Mouse (Mus musculus) small intestine, adult 2 months (tissue): Measurements from ENCODE around the gene Kdm4b. TPM values are rescaled to one million over a fixed set of nuclear protein-coding genes. Genes with fewer than 3 reads are reported as not detected.
A peak's percentile ranks its signal among the peaks of the same experiment; 100 is the strongest.

Experiments
- H3K27ac ChIP-seq: fragments of 200-500 bp; 2 replicates; pipeline ENCODE4 v1.5.1; 2012; ENCODE audit warnings: low read depth, low read length, control low read depth, inconsistent platforms; ENCODE audit not compliant: insufficient read depth
- H3K27me3 ChIP-seq: fragments of 200-500 bp; 2 replicates; pipeline ENCODE4 v1.6.1; 2012; ENCODE audit warnings: mild to moderate bottlenecking, moderate library complexity, low read length, inconsistent platforms; ENCODE audit not compliant: control insufficient read depth, insufficient read depth
- H3K36me3 ChIP-seq: fragments of 200-500 bp; 2 replicates; pipeline ENCODE4 v1.6.1; 2012; ENCODE audit warnings: mild to moderate bottlenecking, low read length, control low read depth, inconsistent platforms; ENCODE audit not compliant: control insufficient read depth, insufficient read depth
- H3K4me1 ChIP-seq: fragments of 200-500 bp; 2 replicates; pipeline ENCODE4 v1.6.1; 2012; ENCODE audit warnings: low read length, inconsistent platforms, mixed read lengths; ENCODE audit not compliant: control insufficient read depth, insufficient read depth, insufficient read length
- H3K4me3 ChIP-seq: fragments of 200-500 bp; 2 replicates; pipeline ENCODE4 v1.5.1; 2012; ENCODE audit warnings: low read depth, mild to moderate bottlenecking, control low read depth, inconsistent platforms, low read length, moderate library complexity
- CTCF ChIP-seq: fragments of 200-500 bp; IDR thresholded peaks from 2 replicates; pipeline ENCODE4 v1.5.1; 2012; ENCODE audit warnings: low read depth, mild to moderate bottlenecking, control low read depth, inconsistent platforms, low read length, moderate library complexity, mixed read lengths; ENCODE audit not compliant: insufficient replicate concordance, insufficient read length; ENCODE audit errors: extremely low read depth
- POLR2A ChIP-seq: fragments of 200-500 bp; IDR thresholded peaks from 2 replicates; pipeline ENCODE4 v1.6.1; 2012; ENCODE audit warnings: low read depth, mild to moderate bottlenecking, control low read depth, inconsistent platforms, low read length, moderate library complexity
- WGBS: fragments of 180-500 bp; shearing (Covaris S2); methylation state at CpG from one replicate; pipeline ENCODE4 v1.1.7; 2018; 5-methylcytosine and 5-hydroxymethylcytosine counted together
- polyA plus RNA-seq: library from polyadenylated mRNA; depleted of rRNA; stranded (reverse); fragments of >200 nt; gene quantifications from 2 replicates; pipeline ENCODE4 v1.2.3, GENCODE M21; 2012

Gene Kdm4b
- polyA plus RNA-seq, 1 experiment, result 38.3 TPM

- no peak for TF ChIP-seq CTCF
- no peak for TF ChIP-seq POLR2A
- Histone ChIP-seq H3K27ac (peak overlapping the region; percentile 55), H3K36me3 (peaks cover 15% of the 10 kb centered on the region), H3K4me1 (no peaks in the 10 kb centered on the region), H3K27me3 (no peaks in the 10 kb centered on the region), H3K4me3 (no peak overlapping the region)
- WGBS, result 84% methylated on average over 15 of the region's 15 CpGs
Measured at GRCm38 (mm10) chr17:56371029-56371660, 45.3 kb downstream of the Kdm4b start.

- no peaks in the 10 kb centered on the region for H3K4me1 ChIP-seq
- H3K27ac ChIP-seq, result peak overlapping the region; percentile 9; the same call in 1 of the 2 replicates
- H3K27me3 ChIP-seq, result no peaks in the 10 kb centered on the region
- 58% methylated on average over 4 of the region's 4 CpGs for WGBS
- peaks cover 21% of the 10 kb centered on the region for H3K36me3 ChIP-seq
- TF ChIP-seq POLR2A (no peak), CTCF (no peak)
- no peak overlapping the region for H3K4me3 ChIP-seq
Measured at GRCm38 (mm10) chr17:56372109-56372508, 46.2 kb downstream of the Kdm4b start.

DNA sequence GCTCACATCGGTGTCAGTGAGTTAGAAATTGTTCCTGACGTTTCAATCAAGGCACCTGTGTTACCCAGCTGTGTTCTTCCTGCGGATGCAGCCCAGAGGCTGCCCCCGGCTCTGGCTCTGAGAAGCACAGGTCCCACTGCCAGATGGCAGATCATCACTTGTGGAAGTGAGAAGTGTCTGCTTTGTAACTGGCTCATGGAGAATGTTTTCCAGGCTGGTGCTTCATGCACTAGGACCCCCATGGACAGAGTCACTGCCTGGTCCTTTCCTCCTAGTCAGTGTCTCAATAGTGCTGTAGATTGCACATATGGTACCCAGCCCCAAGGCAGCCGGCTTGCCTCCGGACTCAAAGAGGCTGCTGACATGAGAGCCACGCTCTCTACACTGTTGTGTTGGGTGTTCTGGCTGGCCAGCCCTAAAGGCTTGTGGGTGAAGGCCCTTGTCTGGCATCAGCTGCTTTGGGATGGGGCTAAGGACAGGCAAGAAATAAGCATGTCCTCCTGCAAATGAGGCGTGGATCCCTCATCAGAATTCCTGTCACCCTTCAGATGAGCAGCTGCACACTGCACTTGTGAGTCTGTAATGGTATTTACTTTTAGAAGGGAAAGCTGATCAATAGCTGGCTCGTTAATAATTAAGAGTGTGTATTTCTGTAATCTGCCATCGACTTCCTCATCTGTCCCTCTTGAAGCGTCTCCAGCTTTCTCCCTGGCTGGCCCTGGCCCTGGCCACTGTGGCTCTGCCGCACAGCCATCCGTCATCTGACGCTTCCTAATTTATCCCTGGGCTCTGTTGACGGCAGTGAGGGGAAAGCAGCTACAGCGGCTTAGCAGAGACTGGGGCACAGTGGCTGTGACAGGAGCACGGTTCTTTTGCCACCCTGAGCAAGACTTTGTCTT lies 47.5 kb downstream of the Kdm4b start:
- no peak overlapping the region for H3K27ac ChIP-seq
- peaks cover 23% of the 10 kb centered on the region for H3K36me3 ChIP-seq
- H3K4me1 ChIP-seq, result no peaks in the 10 kb centered on the region
- whole genome bisulfite sequencing, result 54% methylated on average over 17 of the region's 17 CpGs
- TF ChIP-seq CTCF, result no peak
- TF ChIP-seq POLR2A, result no peak
- H3K27me3 ChIP-seq, result no peaks in the 10 kb centered on the region
- H3K4me3 ChIP-seq, result no peak overlapping the region

DNA sequence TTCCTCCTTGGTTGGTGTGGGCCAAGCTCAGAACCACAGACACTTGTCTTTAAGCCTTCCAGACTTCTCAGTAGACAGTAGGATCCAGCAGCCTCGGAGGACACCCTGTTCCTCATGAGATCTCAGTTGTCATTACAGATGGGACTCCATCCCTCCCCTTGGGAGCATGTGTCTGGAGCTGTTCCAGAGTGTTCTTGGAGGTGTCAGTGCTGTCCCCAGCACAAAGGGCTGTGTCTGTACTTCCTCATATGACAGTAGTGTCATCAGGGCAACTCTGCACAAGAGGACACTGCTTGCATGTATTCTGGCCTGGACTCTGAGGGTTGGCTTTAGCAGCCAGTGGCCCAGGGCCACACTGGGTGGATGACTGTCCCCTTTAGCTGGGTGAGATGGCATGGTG lies 49.0 kb downstream of the Kdm4b start:
- H3K27ac ChIP-seq, result no peak overlapping the region
- no peaks in the 10 kb centered on the region for H3K4me1 ChIP-seq
- H3K4me3 ChIP-seq, result no peak overlapping the region
- WGBS, result 80% methylated on average over 1 of the region's 1 CpGs
- H3K36me3 ChIP-seq, result peaks cover 19% of the 10 kb centered on the region
- no peak for TF ChIP-seq POLR2A
- no peak for TF ChIP-seq CTCF
- H3K27me3 ChIP-seq, result no peaks in the 10 kb centered on the region

DNA sequence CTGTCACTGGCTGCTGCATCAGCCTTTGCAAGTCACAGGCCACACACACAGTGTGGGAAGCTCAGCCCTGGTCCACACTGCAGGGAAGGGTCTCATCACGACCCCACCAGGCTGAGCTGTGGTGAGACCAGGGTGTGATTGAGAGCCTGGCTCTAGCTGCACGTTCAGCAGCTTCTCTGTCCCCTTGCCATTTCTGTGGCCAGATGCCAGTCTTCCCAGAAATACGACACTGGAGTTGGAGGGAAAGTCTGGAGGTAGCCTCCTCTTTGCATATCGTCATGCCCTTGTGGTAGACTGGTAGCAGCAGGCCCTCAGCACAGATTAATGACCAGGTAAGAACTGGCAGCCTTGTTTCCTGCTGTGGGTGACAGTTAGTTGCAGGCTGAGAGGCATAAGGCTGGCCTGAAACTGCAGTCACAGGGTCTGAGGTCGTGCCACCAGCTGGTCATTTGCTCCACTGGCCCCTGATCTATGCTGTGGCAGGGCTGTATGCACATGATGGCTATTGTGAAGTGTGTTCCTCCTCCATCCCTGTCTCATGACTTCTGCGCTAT lies 53.5 kb downstream of the Kdm4b start:
- H3K4me3 ChIP-seq, result no peak overlapping the region
- no peaks in the 10 kb centered on the region for H3K4me1 ChIP-seq
- no peak overlapping the region for H3K27ac ChIP-seq
- TF ChIP-seq POLR2A (no peak), CTCF (no peak)
- H3K27me3 ChIP-seq, result no peaks in the 10 kb centered on the region
- WGBS, result 84% methylated on average over 6 of the region's 6 CpGs
- H3K36me3 ChIP-seq, result peaks cover 17% of the 10 kb centered on the region; the same call in 1 of the 2 replicates

DNA sequence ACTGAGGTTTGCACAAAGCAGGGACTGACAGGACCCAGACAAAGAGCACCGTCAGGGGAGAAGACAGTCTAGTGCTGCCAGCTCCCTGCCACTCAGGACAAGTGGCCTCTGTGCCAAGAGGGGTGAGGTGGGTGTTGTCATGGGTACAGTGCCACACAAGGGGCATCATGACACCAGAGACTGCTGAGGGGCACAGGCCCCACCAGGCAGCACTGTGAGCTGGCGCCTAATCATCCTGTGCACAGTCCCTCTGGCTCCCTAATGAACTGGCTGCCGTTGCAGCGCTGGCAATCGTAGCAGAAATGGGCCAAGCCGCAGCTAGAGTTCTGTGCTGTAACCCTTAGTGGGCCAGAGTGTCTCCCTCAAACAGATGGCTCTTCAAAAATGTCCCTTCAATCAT lies 54.4 kb downstream of the Kdm4b start:
- Histone ChIP-seq H3K4me3 (no peak overlapping the region), H3K27ac (no peak overlapping the region), H3K27me3 (no peaks in the 10 kb centered on the region), H3K4me1 (no peaks in the 10 kb centered on the region), H3K36me3 (peaks cover 16% of the 10 kb centered on the region; the same call in 1 of the 2 replicates)
- no peak for TF ChIP-seq POLR2A
- TF ChIP-seq CTCF, result no peak
- WGBS, result 89% methylated on average over 6 of the region's 6 CpGs

GRCm38 (mm10) chr17:56381183-56381582 lies 55.3 kb downstream of the Kdm4b start:
- no peaks in the 10 kb centered on the region for H3K27me3 ChIP-seq
- no peaks in the 10 kb centered on the region for H3K4me1 ChIP-seq
- peaks cover 12% of the 10 kb centered on the region; the same call in 1 of the 2 replicates for H3K36me3 ChIP-seq
- no peak overlapping the region for H3K27ac ChIP-seq
- TF ChIP-seq POLR2A (no peak), CTCF (no peak)
- WGBS, result 91% methylated on average over 5 of the region's 5 CpGs
- H3K4me3 ChIP-seq, result no peak overlapping the region
